Mouse (Mus musculus): ENCODE data around the gene Atic.

Gene Atic

DNA sequence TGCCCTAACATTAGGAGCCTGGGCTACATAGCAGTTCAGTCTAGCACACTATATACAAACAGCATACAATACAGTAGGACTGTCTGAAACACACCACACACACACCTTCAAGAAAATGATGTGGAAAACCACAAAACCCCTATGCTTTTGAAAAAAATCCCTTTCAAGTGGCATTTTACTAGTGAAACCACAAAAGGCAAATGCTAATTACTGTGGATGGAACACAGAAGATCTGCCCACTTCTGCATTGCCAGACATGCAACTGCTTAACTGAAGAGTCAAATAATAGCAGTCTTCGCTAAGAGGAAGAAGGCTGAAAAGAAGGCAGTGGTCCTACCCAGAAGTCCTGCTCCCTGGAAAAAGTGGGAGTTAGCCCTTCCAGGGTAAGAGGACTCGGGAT is 37.3 kb downstream of the Atic start:
- DNase-seq (ENCODE audit: low read depth) = no peak

DNA sequence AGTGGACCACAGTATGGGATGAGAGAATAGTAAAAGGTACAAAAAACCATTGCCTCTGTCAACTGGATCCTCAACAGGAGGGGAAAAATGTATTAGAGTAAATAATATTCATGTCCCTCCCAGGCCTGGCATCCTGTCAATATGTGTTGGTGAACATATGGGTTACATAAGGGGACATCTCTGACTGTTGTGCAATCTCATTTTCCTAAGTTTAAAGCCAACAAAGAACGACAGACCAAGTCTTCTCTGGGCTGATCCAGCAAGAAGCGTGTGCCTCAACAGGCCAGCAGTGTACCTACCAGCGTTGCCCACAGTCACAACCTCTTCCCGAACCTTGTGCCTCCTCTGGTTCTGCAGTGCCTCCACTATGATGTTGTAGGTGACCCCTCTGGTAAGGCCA is 38.4 kb downstream of the Atic start:
- no peak for DNase-seq (ENCODE audit: low read depth)

DNA sequence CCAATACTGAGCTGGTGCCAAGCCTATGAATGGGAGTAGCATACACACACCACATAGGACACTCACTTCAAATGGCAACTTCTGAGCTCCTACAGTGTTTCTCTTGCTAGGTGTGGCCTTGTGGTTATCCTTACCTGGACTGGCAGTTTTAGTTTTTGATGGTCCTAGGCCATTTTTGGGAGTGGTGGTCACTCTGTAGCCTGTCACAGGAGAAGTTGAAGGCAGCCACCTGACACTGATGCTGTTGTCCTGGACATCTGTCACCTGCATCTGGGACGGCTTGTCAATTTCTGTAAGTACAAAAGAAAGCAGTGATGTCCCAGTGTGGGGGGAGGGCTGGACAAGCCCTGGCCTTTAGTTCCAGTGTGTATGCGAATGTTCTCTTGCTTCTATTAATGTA is 48.8 kb downstream of the Atic start:
- no peak for DNase-seq (ENCODE audit: low read depth)

DNA sequence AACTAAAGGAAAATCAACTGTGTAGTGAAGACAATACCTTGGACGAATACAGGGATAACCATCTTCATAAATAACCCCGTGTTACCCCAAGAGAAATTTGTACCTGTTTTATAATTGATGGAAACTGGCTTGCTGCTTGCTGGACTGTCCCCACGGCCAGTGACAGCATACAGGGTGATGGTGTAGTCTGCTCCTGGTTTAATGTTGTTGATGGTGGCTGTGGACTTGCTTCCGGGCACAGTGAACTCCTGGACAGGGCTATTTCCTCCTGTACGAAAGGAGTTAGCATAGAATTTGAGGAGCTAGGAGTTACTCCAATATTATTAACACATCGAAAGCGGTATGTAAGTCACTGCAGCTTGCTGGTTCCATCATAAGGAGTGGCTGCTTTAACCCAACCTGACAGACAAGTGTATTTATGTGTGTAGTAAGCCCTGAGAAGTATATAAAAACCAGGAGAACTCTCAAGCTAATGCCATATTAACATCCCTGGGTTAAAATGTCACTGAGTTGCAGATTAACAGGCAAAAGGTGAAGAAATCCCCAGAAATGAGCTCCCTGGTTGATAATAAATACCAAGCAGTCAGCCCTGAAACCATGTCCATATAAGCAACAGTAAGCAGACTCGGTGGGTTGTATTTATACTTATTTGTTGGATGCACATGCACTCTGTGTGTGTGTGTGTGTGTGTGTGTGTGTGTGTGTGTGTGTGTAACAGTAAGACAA is 49.8 kb downstream of the Atic start:
- DNase-seq (ENCODE audit: low read depth) = no peak

DNA sequence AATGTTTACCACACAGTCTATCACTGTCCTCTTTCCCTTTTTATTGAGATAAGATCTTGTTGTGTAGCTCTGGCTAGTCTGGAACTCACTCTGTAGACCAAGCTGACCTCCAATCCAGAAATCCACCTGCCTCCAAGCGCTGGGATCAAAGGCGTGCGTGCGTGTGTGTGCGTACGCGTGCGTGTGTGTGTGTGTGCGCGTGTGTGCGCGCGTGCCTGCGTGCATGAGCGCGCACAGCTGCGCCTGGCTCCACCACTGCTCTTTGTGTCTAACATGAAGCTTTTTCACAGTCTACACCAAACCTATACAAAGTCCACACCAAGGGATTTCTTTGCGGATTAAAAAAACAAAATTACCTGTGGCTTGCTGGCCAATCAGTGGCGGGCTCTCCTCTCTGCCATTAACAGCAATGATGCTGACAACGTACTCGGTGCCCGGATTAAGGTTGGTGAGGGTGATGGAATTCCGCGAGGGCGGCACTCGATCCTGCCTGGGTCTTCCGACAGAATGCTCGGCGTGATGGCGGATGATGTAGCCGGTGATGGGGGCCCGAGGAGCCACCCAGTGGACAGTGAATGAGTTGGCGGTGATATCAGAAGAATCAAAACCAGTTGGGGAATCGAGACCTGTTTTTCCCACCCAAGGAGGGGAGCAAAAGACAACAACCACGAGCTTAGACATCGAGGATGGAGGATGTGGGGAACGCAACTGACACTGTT is 52.3 kb downstream of the Atic start:
- no peak for DNase-seq (ENCODE audit: low read depth)

DNA sequence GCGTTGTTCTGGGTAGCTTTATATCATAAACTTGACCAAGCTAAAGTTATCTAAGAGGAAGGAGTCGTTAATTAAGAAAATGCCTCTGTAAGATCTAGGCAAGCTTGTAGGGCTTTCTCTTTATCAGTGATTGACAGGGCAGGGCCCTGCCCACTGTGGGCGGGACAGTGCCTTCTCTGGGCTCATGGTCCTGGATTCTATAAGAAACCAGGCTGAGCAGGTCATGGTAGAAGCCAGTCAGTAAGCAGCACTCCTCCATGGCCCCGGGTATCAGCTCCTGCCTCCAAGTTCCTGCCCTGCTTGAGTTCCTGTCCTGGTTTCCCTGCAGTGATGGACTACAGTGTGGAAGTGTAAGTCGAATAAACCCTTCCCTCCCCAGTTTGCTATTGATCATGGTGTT is 53.0 kb downstream of the Atic start:
- DNase-seq (ENCODE audit: low read depth) = no peak

DNA sequence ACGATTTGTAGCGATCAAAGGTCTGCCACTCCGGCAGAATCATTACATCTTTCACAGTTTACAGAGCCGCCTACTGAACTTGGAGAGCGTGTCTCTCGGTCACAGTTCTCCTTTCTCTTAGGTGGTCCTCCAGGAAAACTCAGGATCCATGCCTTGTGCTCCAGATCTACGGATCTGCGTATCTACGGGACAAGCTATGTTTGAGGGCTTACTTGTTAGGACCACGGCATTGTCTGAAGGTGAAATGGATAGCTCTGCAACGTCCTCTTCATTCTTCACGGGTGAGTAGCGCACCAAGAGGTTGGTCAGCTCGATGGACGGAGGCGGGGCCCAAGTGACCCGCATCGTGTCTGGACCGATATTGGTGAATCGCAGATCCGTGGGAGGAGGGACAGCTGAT is 55.3 kb downstream of the Atic start:
- DNase-seq (ENCODE audit: low read depth) = no peak

DNA sequence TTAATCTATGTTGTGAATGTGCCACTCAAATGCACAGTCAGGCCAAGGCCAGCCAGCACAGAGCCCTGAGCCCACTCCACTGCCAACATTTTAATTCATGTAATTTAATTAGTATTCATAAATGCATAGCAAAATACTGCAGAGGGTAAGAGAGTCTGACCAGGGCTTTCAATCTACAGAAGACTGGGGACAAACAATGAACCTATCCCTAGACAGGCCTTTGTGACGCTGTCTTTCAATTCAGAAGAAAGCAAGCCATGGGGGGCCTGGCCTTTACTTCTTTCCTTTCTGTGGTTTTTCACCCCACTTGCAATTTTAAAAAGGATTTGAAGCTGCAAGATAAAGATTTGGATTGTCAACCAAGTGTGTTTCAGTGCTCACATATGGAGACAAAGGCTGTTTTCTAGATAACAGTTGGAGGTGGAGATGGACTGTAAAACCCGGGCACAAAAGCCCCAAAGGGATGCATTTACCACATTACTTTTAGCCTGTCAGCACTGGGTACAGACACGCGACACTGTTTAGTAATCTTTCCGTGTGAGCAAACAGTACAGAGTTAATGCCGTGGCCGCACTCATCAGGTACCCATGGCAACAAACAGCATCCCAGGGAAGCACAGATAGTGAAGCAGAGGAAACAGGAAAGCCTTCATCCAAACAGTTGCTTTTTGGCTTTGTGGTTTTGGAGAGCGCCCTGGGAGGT is 57.7 kb downstream of the Atic start:
- DNase-seq (ENCODE audit: low read depth) = no peak

DNA sequence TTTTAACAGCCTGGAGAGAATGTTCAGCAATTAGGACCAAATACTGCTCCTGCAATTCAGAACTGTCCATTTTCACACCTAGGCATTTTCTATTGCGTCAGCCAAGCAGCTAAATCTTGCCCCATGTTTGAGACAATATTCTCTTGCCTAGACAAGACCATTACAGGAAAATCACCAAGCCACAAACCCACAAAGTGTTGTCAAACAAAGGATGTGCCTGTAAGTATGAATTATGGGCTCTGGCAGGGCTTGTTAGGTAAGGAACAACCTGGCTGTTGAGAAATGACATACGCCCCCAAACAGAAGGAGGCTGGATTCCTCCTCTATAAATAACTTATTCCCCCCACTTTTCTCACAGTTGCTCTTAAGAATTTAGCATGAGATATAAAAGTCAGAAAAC is 64.6 kb downstream of the Atic start:
- DNase-seq (ENCODE audit: low read depth) = no peak

DNA sequence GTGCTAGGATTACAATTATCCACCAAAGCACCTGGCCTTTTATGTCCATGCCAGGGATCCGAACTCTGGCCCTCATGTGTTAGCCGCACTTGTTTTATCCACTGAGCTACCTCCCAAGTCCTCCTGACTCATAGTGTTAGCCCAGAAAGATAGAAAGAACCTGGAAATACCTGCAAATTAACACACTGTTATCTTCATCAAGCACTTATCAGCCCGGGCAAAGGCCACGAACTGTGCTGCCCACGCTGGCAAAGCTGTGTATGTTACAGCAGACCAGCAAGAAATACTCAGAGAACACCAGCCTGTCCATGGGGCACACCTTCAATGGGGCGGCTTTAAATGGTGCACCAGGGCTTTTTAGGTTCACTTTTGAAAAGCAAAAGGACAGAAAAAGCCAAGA is 66.7 kb downstream of the Atic start:
- no peak for DNase-seq (ENCODE audit: low read depth)

All from induced T-regulatory cell, adult 2 months (primary cell).